Mouse (Mus musculus) heart, embryonic 12.5 days (tissue): ENCODE data around the gene Nt5dc3. TPM values are rescaled to one million over a fixed set of nuclear protein-coding genes. Genes with fewer than 3 reads are reported as not detected.

Experiments
- ATAC-seq: fragments of 200-750 bp; cut with Nextera tagmentation; 2 replicates; pipeline ENCODE4 v1.8.0; 2017; ENCODE audit warnings: moderate TSS enrichment, moderate library complexity; ENCODE audit not compliant: insufficient number of reproducible peaks, low FRiP score
- H3K27ac ChIP-seq: fragments of 300-500 bp; sonication (generic); 2 replicates; pipeline ENCODE4 v1.5.1; 2016; ENCODE audit warnings: mild to moderate bottlenecking, moderate library complexity; ENCODE audit not compliant: poor library complexity, severe bottlenecking
- H3K27me3 ChIP-seq: fragments of 300-500 bp; sonication (generic); replicated peaks from 2 replicates; pipeline ENCODE4 v1.6.1; 2016; ENCODE audit warnings: mild to moderate bottlenecking, moderate library complexity
- H3K36me3 ChIP-seq: fragments of 300-500 bp; sonication (generic); 2 replicates; pipeline ENCODE4 v1.6.1; 2016; ENCODE audit warnings: mild to moderate bottlenecking, moderate library complexity
- H3K4me1 ChIP-seq: fragments of 300-500 bp; sonication (generic); replicated peaks from 2 replicates; pipeline ENCODE4 v1.6.1; 2016; ENCODE audit warnings: mild to moderate bottlenecking
- H3K4me2 ChIP-seq: fragments of 300-500 bp; sonication (generic); 2 replicates; pipeline ENCODE4 v1.6.1; 2016; ENCODE audit warnings: mild to moderate bottlenecking, moderate library complexity
- H3K4me3 ChIP-seq: fragments of 300-500 bp; sonication (generic); 2 replicates; pipeline ENCODE4 v1.5.1; 2016; ENCODE audit warnings: mild to moderate bottlenecking
- H3K9ac ChIP-seq: fragments of 300-500 bp; sonication (generic); 2 replicates; pipeline ENCODE4 v1.6.1; 2016; ENCODE audit warnings: mild to moderate bottlenecking, moderate library complexity
- H3K9me3 ChIP-seq: fragments of 300-500 bp; sonication (generic); replicated peaks from 2 replicates; pipeline ENCODE4 v1.6.1; 2016; ENCODE audit warnings: mild to moderate bottlenecking, moderate library complexity
- WGBS: fragments of 180-500 bp; shearing (Covaris S2); methylation state at CpG from one replicate; pipeline ENCODE4 v1.1.7; 2016; 5-methylcytosine and 5-hydroxymethylcytosine counted together
- polyA plus RNA-seq: library from polyadenylated mRNA; unstranded; fragments of >200 nt; fragmentation: Nextera tagmentation; extraction: Ambion mirVana; gene quantifications from 2 replicates; pipeline ENCODE4 v1.2.1, GENCODE M21; 2016

Nt5dc3 gene
- polyA plus RNA-seq, 1 experiment from 2014 or later = 2.0 TPM

DNA sequence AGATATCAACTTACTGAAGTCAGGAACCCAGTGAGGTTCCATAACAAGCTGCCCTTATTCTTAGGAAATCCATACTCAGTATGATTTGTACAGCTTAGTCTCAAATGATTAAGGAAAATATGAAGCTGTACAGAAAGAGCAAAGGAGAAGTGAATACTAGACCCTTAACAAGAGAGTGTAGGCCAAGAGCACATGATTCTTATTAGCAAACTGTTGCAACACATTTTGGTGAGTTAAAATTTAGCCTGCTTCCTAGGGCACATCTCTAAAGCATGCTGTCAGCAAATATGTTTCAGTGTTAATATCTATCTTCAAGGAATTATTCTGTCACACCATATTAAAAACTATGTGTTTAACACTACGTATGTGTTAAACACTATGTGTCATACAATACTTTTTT is 107.6 kb downstream of the Nt5dc3 start:
- no peaks in the 10 kb centered on the region for H3K36me3 ChIP-seq
- no peak overlapping the region for H3K27ac ChIP-seq
- no peak overlapping the region for H3K9ac ChIP-seq
- H3K4me2 ChIP-seq = no peak overlapping the region
- no peak for ATAC-seq
- no peaks in the 10 kb centered on the region for H3K27me3 ChIP-seq
- WGBS = 87% methylated on average over 1 of the region's 1 CpGs
- H3K9me3 ChIP-seq = no peaks in the 10 kb centered on the region
- no peaks in the 10 kb centered on the region for H3K4me1 ChIP-seq
- H3K4me3 ChIP-seq = no peak overlapping the region

Other genes starting within 250 kb of the Nt5dc3 start
- 574 and 590 TPM in 2 replicates for gene Hsp90b1, start 73.5 kb upstream of the Nt5dc3 start, polyA plus RNA-seq
- 1.7 and 2.3 TPM in 2 replicates for gene Ttc41, start 73.2 kb upstream of the Nt5dc3 start, polyA plus RNA-seq
- gene Gm49358, start 15.0 kb upstream of the Nt5dc3 start, polyA plus RNA-seq = not detected in 2 replicates
- gene Stab2, start 229.0 kb downstream of the Nt5dc3 start, polyA plus RNA-seq = 0.42 and 0.84 TPM in 2 replicates